Mouse (Mus musculus) liver, embryonic 14.5 days (tissue): ENCODE results near the gene Fam13a.

ENCODE experiments used
- CTCF ChIP-seq: IDR thresholded peaks from 2 replicates; pipeline ENCODE4 v1.5.1; 2016; ENCODE audit warnings: antibody characterized with exemption, low read depth, control low read depth
- EP300 ChIP-seq: IDR thresholded peaks from 2 replicates; pipeline ENCODE4 v1.6.1; 2016; ENCODE audit warnings: antibody characterized with exemption, low read depth

DNA sequence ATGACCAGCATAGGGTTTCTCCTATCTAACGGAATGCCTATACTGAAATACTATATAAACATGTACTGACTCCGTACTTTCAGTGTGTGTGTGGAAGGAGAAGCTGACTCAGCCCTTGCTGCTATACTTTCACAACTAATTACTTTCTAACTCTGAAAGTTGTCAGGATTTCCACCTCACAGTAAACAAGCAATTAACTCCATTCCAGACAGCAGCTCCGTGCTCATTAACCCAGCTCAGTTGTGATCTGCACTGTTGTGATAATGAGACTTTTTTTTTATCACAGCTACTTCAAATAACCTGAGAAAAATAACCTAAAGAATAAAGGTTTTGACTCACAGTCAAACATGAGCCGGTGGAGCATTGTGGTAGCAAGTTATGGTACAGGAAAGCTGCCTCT lies 129.4 kb downstream of the Fam13a start:
- no peak for TF ChIP-seq CTCF
- TF ChIP-seq EP300: no peak
